Mouse (Mus musculus) bone marrow, adult 2 months (tissue): ENCODE measurements around the gene Gtf2f1.

ENCODE experiments used
- CTCF ChIP-seq: fragments of 200-500 bp; IDR thresholded peaks from 2 replicates; pipeline ENCODE4 v1.5.1; 2011; ENCODE audit warnings: low read length, control low read depth; ENCODE audit not compliant: control insufficient read depth, insufficient read depth
- POLR2A ChIP-seq: fragments of 200-500 bp; IDR thresholded peaks from 2 replicates; pipeline ENCODE4 v1.6.1; 2011; ENCODE audit warnings: low read depth, mild to moderate bottlenecking, control low read depth, low read length, borderline replicate concordance; ENCODE audit not compliant: control insufficient read depth

- no peak for TF ChIP-seq CTCF
- no peak for TF ChIP-seq POLR2A
These were observed 36.3 kb upstream of the Gtf2f1 start for GRCm38 (mm10) chr17:57047406-57047805.
